Mouse (Mus musculus): ENCODE measurements around the gene Zmynd19. TPM values are rescaled to one million over a fixed set of nuclear protein-coding genes. Genes with fewer than 3 reads are reported as not detected.

Gene Zmynd19
- 1 to 10 TPM; 7.1 to 7.6 TPM for total RNA-seq (2023)

GRCm38 (mm10) chr2:24949421-24950188 lies at the start of gene Zmynd19:
Zmynd19 (plus strand) TSS chr2:24949792.

GRCm38 (mm10) chr2:24918930-24919838 lies 30.4 kb upstream of the Zmynd19 start, which contains the start of gene Ehmt1:
Ehmt1 (minus strand) TSS chr2:24919614.

GRCm38 (mm10) chr2:24935057-24935796 lies 14.4 kb upstream of the Zmynd19 start, which contains the start of gene Arrdc1:
Arrdc1 (minus strand) TSS chr2:24935252.

GRCm38 (mm10) chr2:24962304-24963000 lies 12.9 kb downstream of the Zmynd19 start, which contains the start of gene Dph7:
Dph7 (plus strand) TSS chr2:24962400.

GRCm38 (mm10) chr2:24974906-24975703 lies 25.5 kb downstream of the Zmynd19 start, which contains the start of gene Mrpl41:
Mrpl41 (minus strand) TSS chr2:24975098.

GRCm38 (mm10) chr2:24975704-24976297 lies 26.2 kb downstream of the Zmynd19 start, which contains the start of gene Pnpla7:
Pnpla7 (plus strand) TSS chr2:24976033.

Other genes starting within 250 kb of the Zmynd19 start
- gene Cacna1b, start 186.6 kb upstream of the Zmynd19 start, total RNA-seq (2023): 1 to 10 TPM; 1.6 to 2.6 TPM
- 100 to 1,000 TPM in 1 of 2 experiments, 10 to 100 TPM in 1; 88.4 to 112 TPM for gene Ehmt1, start 30.2 kb upstream of the Zmynd19 start, total RNA-seq (2023)
- gene Arrdc1, start 14.5 kb upstream of the Zmynd19 start, total RNA-seq (2023): 100 to 1,000 TPM; 127 to 131 TPM
- gene Dph7, start 12.6 kb downstream of the Zmynd19 start, total RNA-seq (2023): 1 to 10 TPM; 6.0 to 7.0 TPM
- 10 to 100 TPM; 17.2 to 17.4 TPM for gene Mrpl41, start 25.3 kb downstream of the Zmynd19 start, total RNA-seq (2023)
- 100 to 1,000 TPM; 133 to 171 TPM for gene Pnpla7, start 26.2 kb downstream of the Zmynd19 start, total RNA-seq (2023)
- gene Nsmf, start 104.6 kb downstream of the Zmynd19 start, total RNA-seq (2023): 10 to 100 TPM; 23.6 to 33.9 TPM
- not detected for gene Entpd8, start 130.5 kb downstream of the Zmynd19 start, total RNA-seq (2023)
- gene Noxa1, start 145.4 kb downstream of the Zmynd19 start, total RNA-seq (2023): not detected
- gene Nrarp, start 231.0 kb downstream of the Zmynd19 start, total RNA-seq (2023): 1 to 10 TPM; 5.6 to 5.8 TPM
- 10 to 100 TPM; 34.6 to 36.4 TPM for gene Tor4a, start 247.1 kb downstream of the Zmynd19 start, total RNA-seq (2023)

All from monocyte, adult 59 days (primary cell).